Mouse (Mus musculus): ENCODE data around the gene Dhx37. TPM values are rescaled to one million over a fixed set of nuclear protein-coding genes. Genes with fewer than 3 reads are reported as not detected.
A peak's percentile ranks its signal among the peaks of the same experiment; 100 is the strongest.

Dhx37 gene
- polyA plus RNA-seq, 1 experiment, result 21.4 TPM

- 48% methylated on average over 2 of the region's 2 CpGs for WGBS
- Histone ChIP-seq H3K4me3 (replicated peaks; ENCODE audit: insufficient read depth, low read depth, low read length) (no peak overlapping the region), H3K4me1 (ENCODE audit: control insufficient read depth, insufficient read depth, low read length) (peaks cover 3% of the 10 kb centered on the region; the same call in 1 of the 2 replicates), H3K27ac (ENCODE audit: insufficient read depth, low read length) (no peak overlapping the region), H3K27me3 (ENCODE audit: control insufficient read depth, insufficient read depth, low read length) (no peaks in the 10 kb centered on the region)
- DNase-seq, result no peak
- TF ChIP-seq POLR2A (IDR thresholded peaks at IDR 0.05; ENCODE audit: borderline replicate concordance, insufficient read depth, low read length), result no peak
- no peak for TF ChIP-seq CTCF (IDR thresholded peaks at IDR 0.05; ENCODE audit: borderline replicate concordance, insufficient read depth, low read depth, low read length)
Measured at GRCm38 (mm10) chr5:125384512-125385214, 49.3 kb downstream of the Dhx37 start.

GRCm38 (mm10) chr5:125383637-125384420, 50.1 kb downstream of the Dhx37 start:
- Histone ChIP-seq H3K4me1 (ENCODE audit: control insufficient read depth, insufficient read depth, low read length) (peaks cover 3% of the 10 kb centered on the region; the same call in 1 of the 2 replicates), H3K27ac (ENCODE audit: insufficient read depth, low read length) (no peak overlapping the region), H3K27me3 (ENCODE audit: control insufficient read depth, insufficient read depth, low read length) (no peaks in the 10 kb centered on the region), H3K4me3 (replicated peaks; ENCODE audit: insufficient read depth, low read depth, low read length) (no peak overlapping the region)
- WGBS, result 57% methylated on average over 3 of the region's 3 CpGs
- no peak for TF ChIP-seq CTCF (IDR thresholded peaks at IDR 0.05; ENCODE audit: borderline replicate concordance, insufficient read depth, low read depth, low read length)
- peak; percentile 6; the same call in 1 of the 2 replicates for TF ChIP-seq POLR2A (IDR thresholded peaks at IDR 0.05; ENCODE audit: borderline replicate concordance, insufficient read depth, low read length)
- DNase-seq, result no peak

GRCm38 (mm10) chr5:125382673-125383558, 51.0 kb downstream of the Dhx37 start:
- Histone ChIP-seq H3K4me3 (replicated peaks; ENCODE audit: insufficient read depth, low read depth, low read length) (no peak overlapping the region), H3K27ac (ENCODE audit: insufficient read depth, low read length) (no peak overlapping the region), H3K4me1 (ENCODE audit: control insufficient read depth, insufficient read depth, low read length) (peaks cover 3% of the 10 kb centered on the region; the same call in 1 of the 2 replicates), H3K27me3 (ENCODE audit: control insufficient read depth, insufficient read depth, low read length) (no peaks in the 10 kb centered on the region)
- peak; percentile 63 to 69 for DNase-seq
- TF ChIP-seq POLR2A (IDR thresholded peaks at IDR 0.05; ENCODE audit: borderline replicate concordance, insufficient read depth, low read length) (peak; percentile 29; the same call in 1 of the 2 replicates), CTCF (IDR thresholded peaks at IDR 0.05; ENCODE audit: borderline replicate concordance, insufficient read depth, low read depth, low read length) (peak; percentile 80)
- 32% methylated on average over 6 of the region's 6 CpGs for WGBS

- no peak for DNase-seq
- no peak for TF ChIP-seq POLR2A (IDR thresholded peaks at IDR 0.05; ENCODE audit: borderline replicate concordance, insufficient read depth, low read length)
- no peak for TF ChIP-seq CTCF (IDR thresholded peaks at IDR 0.05; ENCODE audit: borderline replicate concordance, insufficient read depth, low read depth, low read length)
- 65% methylated on average over 5 of the region's 5 CpGs for WGBS
- Histone ChIP-seq H3K4me3 (replicated peaks; ENCODE audit: insufficient read depth, low read depth, low read length) (no peak overlapping the region), H3K4me1 (ENCODE audit: control insufficient read depth, insufficient read depth, low read length) (peaks cover 3% of the 10 kb centered on the region; the same call in 1 of the 2 replicates), H3K27me3 (ENCODE audit: control insufficient read depth, insufficient read depth, low read length) (no peaks in the 10 kb centered on the region), H3K27ac (ENCODE audit: insufficient read depth, low read length) (no peak overlapping the region)
Measured at GRCm38 (mm10) chr5:125381954-125382672, 51.8 kb downstream of the Dhx37 start.

GRCm38 (mm10) chr5:125378919-125379318, 55.0 kb downstream of the Dhx37 start:
- H3K27me3 ChIP-seq (ENCODE audit: control insufficient read depth, insufficient read depth, low read length), result no peaks in the 10 kb centered on the region
- no peak overlapping the region for H3K27ac ChIP-seq (ENCODE audit: insufficient read depth, low read length)
- TF ChIP-seq POLR2A (IDR thresholded peaks at IDR 0.05; ENCODE audit: borderline replicate concordance, insufficient read depth, low read length), result no peak
- no peak for TF ChIP-seq CTCF (IDR thresholded peaks at IDR 0.05; ENCODE audit: borderline replicate concordance, insufficient read depth, low read depth, low read length)
- no peaks in the 10 kb centered on the region; the same call in 1 of the 2 replicates for H3K4me1 ChIP-seq (ENCODE audit: control insufficient read depth, insufficient read depth, low read length)
- H3K4me3 ChIP-seq (replicated peaks; ENCODE audit: insufficient read depth, low read depth, low read length), result no peak overlapping the region
- WGBS, result 70% methylated on average over 5 of the region's 5 CpGs
- no peak for DNase-seq

- whole genome bisulfite sequencing, result 58% methylated on average over 7 of the region's 7 CpGs
- Histone ChIP-seq H3K27me3 (ENCODE audit: control insufficient read depth, insufficient read depth, low read length) (no peaks in the 10 kb centered on the region), H3K27ac (ENCODE audit: insufficient read depth, low read length) (no peak overlapping the region), H3K4me1 (ENCODE audit: control insufficient read depth, insufficient read depth, low read length) (no peaks in the 10 kb centered on the region), H3K4me3 (replicated peaks; ENCODE audit: insufficient read depth, low read depth, low read length) (no peak overlapping the region)
- TF ChIP-seq CTCF (IDR thresholded peaks at IDR 0.05; ENCODE audit: borderline replicate concordance, insufficient read depth, low read depth, low read length) (no peak), POLR2A (IDR thresholded peaks at IDR 0.05; ENCODE audit: borderline replicate concordance, insufficient read depth, low read length) (no peak)
- DNase-seq, result no peak
Measured at GRCm38 (mm10) chr5:125377214-125377613, 56.7 kb downstream of the Dhx37 start.

GRCm38 (mm10) chr5:125375871-125376270, 58.0 kb downstream of the Dhx37 start:
- no peak overlapping the region for H3K27ac ChIP-seq (ENCODE audit: insufficient read depth, low read length)
- DNase-seq, result no peak
- no peaks in the 10 kb centered on the region for H3K27me3 ChIP-seq (ENCODE audit: control insufficient read depth, insufficient read depth, low read length)
- 84% methylated on average over 2 of the region's 2 CpGs for WGBS
- H3K4me3 ChIP-seq (replicated peaks; ENCODE audit: insufficient read depth, low read depth, low read length), result no peak overlapping the region
- H3K4me1 ChIP-seq (ENCODE audit: control insufficient read depth, insufficient read depth, low read length), result no peaks in the 10 kb centered on the region
- TF ChIP-seq POLR2A (IDR thresholded peaks at IDR 0.05; ENCODE audit: borderline replicate concordance, insufficient read depth, low read length) (no peak), CTCF (IDR thresholded peaks at IDR 0.05; ENCODE audit: borderline replicate concordance, insufficient read depth, low read depth, low read length) (no peak)

Data from cerebellum, adult 2 months (tissue).